Mouse (Mus musculus): ENCODE measurements around the gene Otogl. TPM values are rescaled to one million over a fixed set of nuclear protein-coding genes. Genes with fewer than 3 reads are reported as not detected.
A peak's percentile ranks its signal among the peaks of the same experiment; 100 is the strongest.

Otogl gene
- total and polyA plus RNA-seq, 2 experiments from 2014 or later, result 0.08 to 0.16 TPM

GRCm38 (mm10) chr10:107899946-107900345 lies 12.0 kb downstream of the Otogl start:
- H3K36me3 ChIP-seq (ENCODE audit: insufficient read depth, low read length), result no peaks in the 10 kb centered on the region
- no peak overlapping the region for H3K4me3 ChIP-seq (ENCODE audit: low read length)
- no peak for ATAC-seq
- no peak overlapping the region for H3K9ac ChIP-seq (replicated peaks; ENCODE audit: low read length)
- H3K27me3 ChIP-seq (ENCODE audit: insufficient read depth, low read length), result no peaks in the 10 kb centered on the region
- no peak for DNase-seq (ENCODE audit: low spot score)
- no peaks in the 10 kb centered on the region for H3K4me1 ChIP-seq (ENCODE audit: insufficient read depth, low read length)
- 89% methylated on average over 6 of the region's 6 CpGs for WGBS
- no peak overlapping the region for H3K4me2 ChIP-seq (ENCODE audit: low read depth, low read length)
- H3K9me3 ChIP-seq (ENCODE audit: low read length), result no peaks in the 10 kb centered on the region
- H3K27ac ChIP-seq, result no peak overlapping the region
- no peak for TF ChIP-seq CTCF (IDR thresholded peaks at IDR 0.05; ENCODE audit: low read depth)

GRCm38 (mm10) chr10:107896158-107896557 lies 15.8 kb downstream of the Otogl start:
- Histone ChIP-seq H3K27ac (no peak overlapping the region), H3K27me3 (ENCODE audit: insufficient read depth, low read length) (no peaks in the 10 kb centered on the region), H3K9ac (replicated peaks; ENCODE audit: low read length) (no peak overlapping the region), H3K9me3 (ENCODE audit: low read length) (no peaks in the 10 kb centered on the region), H3K4me2 (ENCODE audit: low read depth, low read length) (no peak overlapping the region), H3K4me1 (ENCODE audit: insufficient read depth, low read length) (no peaks in the 10 kb centered on the region), H3K36me3 (ENCODE audit: insufficient read depth, low read length) (no peaks in the 10 kb centered on the region), H3K4me3 (ENCODE audit: low read length) (no peak overlapping the region)
- no peak for TF ChIP-seq CTCF (IDR thresholded peaks at IDR 0.05; ENCODE audit: low read depth)
- WGBS, result 88% methylated on average over 4 of the region's 4 CpGs
- DNase-seq (ENCODE audit: low spot score) (no peak), ATAC-seq (no peak)

- ATAC-seq (no peak), DNase-seq (ENCODE audit: low spot score) (no peak)
- Histone ChIP-seq H3K4me2 (ENCODE audit: low read depth, low read length) (no peak overlapping the region), H3K27ac (no peak overlapping the region), H3K36me3 (ENCODE audit: insufficient read depth, low read length) (no peaks in the 10 kb centered on the region), H3K4me1 (ENCODE audit: insufficient read depth, low read length) (no peaks in the 10 kb centered on the region), H3K4me3 (ENCODE audit: low read length) (no peak overlapping the region), H3K27me3 (ENCODE audit: insufficient read depth, low read length) (no peaks in the 10 kb centered on the region), H3K9ac (replicated peaks; ENCODE audit: low read length) (no peak overlapping the region), H3K9me3 (ENCODE audit: low read length) (no peaks in the 10 kb centered on the region)
- no peak for TF ChIP-seq CTCF (IDR thresholded peaks at IDR 0.05; ENCODE audit: low read depth)
- WGBS, result 67% methylated on average over 8 of the region's 8 CpGs
Measured at GRCm38 (mm10) chr10:107894663-107895581, 17.0 kb downstream of the Otogl start.

- 58% methylated on average over 9 of the region's 9 CpGs for WGBS
- DNase-seq (ENCODE audit: low spot score), result peak; percentile 3
Measured at GRCm38 (mm10) chr10:107890400-107890799, 21.5 kb downstream of the Otogl start.

GRCm38 (mm10) chr10:107872542-107872941 lies 39.4 kb downstream of the Otogl start:
- no peak for TF ChIP-seq CTCF (IDR thresholded peaks at IDR 0.05; ENCODE audit: low read depth)
- H3K27me3 ChIP-seq (ENCODE audit: insufficient read depth, low read length), result no peaks in the 10 kb centered on the region
- H3K9ac ChIP-seq (replicated peaks; ENCODE audit: low read length), result no peak overlapping the region
- H3K36me3 ChIP-seq (ENCODE audit: insufficient read depth, low read length), result no peaks in the 10 kb centered on the region
- H3K9me3 ChIP-seq (ENCODE audit: low read length), result no peaks in the 10 kb centered on the region
- no peak overlapping the region for H3K4me3 ChIP-seq (ENCODE audit: low read length)
- H3K4me1 ChIP-seq (ENCODE audit: insufficient read depth, low read length), result no peaks in the 10 kb centered on the region
- no peak overlapping the region for H3K27ac ChIP-seq
- no peak for DNase-seq (ENCODE audit: low spot score)
- H3K4me2 ChIP-seq (ENCODE audit: low read depth, low read length), result no peak overlapping the region
- WGBS, result 95% methylated on average over 5 of the region's 5 CpGs
- ATAC-seq, result no peak

More at GRCm38 (mm10) chr10:107890400-107890799, 21.5 kb downstream of the Otogl start:
- H3K9me3 ChIP-seq (ENCODE audit: low read length), result no peaks in the 10 kb centered on the region
- H3K4me2 ChIP-seq (ENCODE audit: low read depth, low read length), result 0 out of 2 replicates have a peak overlapping the region, but pooled peaks have one; percentile 19
- no peak overlapping the region for H3K4me3 ChIP-seq (ENCODE audit: low read length)
- H3K9ac ChIP-seq (replicated peaks; ENCODE audit: low read length), result no peak overlapping the region
- H3K36me3 ChIP-seq (ENCODE audit: insufficient read depth, low read length), result no peaks in the 10 kb centered on the region
- no peak overlapping the region for H3K27ac ChIP-seq
- H3K27me3 ChIP-seq (ENCODE audit: insufficient read depth, low read length), result no peaks in the 10 kb centered on the region
- ATAC-seq, result no peak
- TF ChIP-seq CTCF (IDR thresholded peaks at IDR 0.05; ENCODE audit: low read depth), result no peak
- no peaks in the 10 kb centered on the region for H3K4me1 ChIP-seq (ENCODE audit: insufficient read depth, low read length)

GRCm38 (mm10) chr10:107872109-107872508 lies 39.8 kb downstream of the Otogl start:
- Histone ChIP-seq H3K4me3 (ENCODE audit: low read length) (no peak overlapping the region), H3K9me3 (ENCODE audit: low read length) (no peaks in the 10 kb centered on the region), H3K4me2 (ENCODE audit: low read depth, low read length) (no peak overlapping the region), H3K27me3 (ENCODE audit: insufficient read depth, low read length) (no peaks in the 10 kb centered on the region), H3K9ac (replicated peaks; ENCODE audit: low read length) (no peak overlapping the region), H3K27ac (no peak overlapping the region), H3K36me3 (ENCODE audit: insufficient read depth, low read length) (no peaks in the 10 kb centered on the region), H3K4me1 (ENCODE audit: insufficient read depth, low read length) (no peaks in the 10 kb centered on the region)
- no peak for TF ChIP-seq CTCF (IDR thresholded peaks at IDR 0.05; ENCODE audit: low read depth)
- WGBS, result 82% methylated on average over 4 of the region's 4 CpGs
- ATAC-seq (no peak), DNase-seq (ENCODE audit: low spot score) (no peak)

- H3K27me3 ChIP-seq (ENCODE audit: insufficient read depth, low read length), result no peaks in the 10 kb centered on the region
- no peak overlapping the region for H3K27ac ChIP-seq
- ATAC-seq, result no peak
- 79% methylated on average over 7 of the region's 7 CpGs for whole genome bisulfite sequencing
- H3K9me3 ChIP-seq (ENCODE audit: low read length), result no peaks in the 10 kb centered on the region
- H3K4me2 ChIP-seq (ENCODE audit: low read depth, low read length), result no peak overlapping the region
- no peak overlapping the region for H3K9ac ChIP-seq (replicated peaks; ENCODE audit: low read length)
- no peak for TF ChIP-seq CTCF (IDR thresholded peaks at IDR 0.05; ENCODE audit: low read depth)
- no peaks in the 10 kb centered on the region for H3K4me1 ChIP-seq (ENCODE audit: insufficient read depth, low read length)
- no peaks in the 10 kb centered on the region for H3K36me3 ChIP-seq (ENCODE audit: insufficient read depth, low read length)
- DNase-seq (ENCODE audit: low spot score), result no peak
- no peak overlapping the region for H3K4me3 ChIP-seq (ENCODE audit: low read length)
Measured at GRCm38 (mm10) chr10:107870540-107870939, 41.4 kb downstream of the Otogl start.

All from hindbrain, postnatal 0 days (tissue).